Mouse (Mus musculus): ENCODE measurements around the gene Aqp3. TPM values are rescaled to one million over a fixed set of nuclear protein-coding genes. Genes with fewer than 3 reads are reported as not detected.

Gene Aqp3
- polyA plus RNA-seq, 1 experiment from 2014 or later, result 0.24 TPM

DNA sequence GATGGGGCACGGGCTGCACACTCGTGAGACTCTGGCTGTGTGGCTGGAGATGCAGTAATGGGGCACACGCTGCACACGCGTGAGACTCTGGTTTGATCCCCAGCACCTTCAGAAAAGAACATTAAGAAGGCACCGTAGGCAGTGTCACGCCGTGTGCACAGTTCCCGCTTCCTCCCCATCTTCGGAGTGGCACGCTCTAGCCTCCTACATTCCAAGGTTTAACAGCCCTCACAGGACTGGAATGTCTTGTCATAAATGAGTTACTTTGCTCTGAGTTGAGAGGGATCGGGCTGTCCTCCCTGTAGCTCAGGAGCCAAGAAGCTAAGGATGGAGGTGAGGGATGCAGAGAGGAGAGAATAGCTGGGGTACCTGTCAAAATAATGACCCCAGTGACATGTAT, 55.1 kb downstream of the Aqp3 start:
- H3K27me3 ChIP-seq (ENCODE audit: insufficient read depth, low read length), result no peaks in the 10 kb centered on the region
- no peak for TF ChIP-seq CTCF (IDR thresholded peaks at IDR 0.05; ENCODE audit: low read depth)
- no peaks in the 10 kb centered on the region for H3K4me1 ChIP-seq (ENCODE audit: insufficient read depth)
- no peak overlapping the region for H3K27ac ChIP-seq (ENCODE audit: low read depth)
- no peak overlapping the region for H3K4me3 ChIP-seq (ENCODE audit: low read depth, low read length)
- H3K9me3 ChIP-seq (ENCODE audit: low read depth, low read length), result no peaks in the 10 kb centered on the region
- no peak for ATAC-seq (ENCODE audit: insufficient read depth)
- no peak overlapping the region for H3K9ac ChIP-seq
- no peak overlapping the region for H3K4me2 ChIP-seq
- DNase-seq, result no peak
- no peaks in the 10 kb centered on the region for H3K36me3 ChIP-seq (ENCODE audit: insufficient read depth)
- 63% methylated on average over 12 of the region's 12 CpGs for WGBS

Other genes with a start within 250 kb of the Aqp3 start
- 64.4 and 66.5 TPM in 2 replicates for gene B4galt1, start 244.2 kb downstream of the Aqp3 start, polyA plus RNA-seq (2014; fragmentation: Nextera tagmentation; extraction: Ambion mirVana)
- gene Spink4, start 178.1 kb downstream of the Aqp3 start, polyA plus RNA-seq (2014; fragmentation: Nextera tagmentation; extraction: Ambion mirVana), result 0.58 TPM in 1 of 2 replicates, not detected in the other
- gene Bag1, start 149.9 kb downstream of the Aqp3 start, polyA plus RNA-seq (2014; fragmentation: Nextera tagmentation; extraction: Ambion mirVana), result 210 and 228 TPM in 2 replicates
- gene Chmp5, start 149.8 kb downstream of the Aqp3 start, polyA plus RNA-seq (2014; fragmentation: Nextera tagmentation; extraction: Ambion mirVana), result 90.7 and 97.6 TPM in 2 replicates
- gene Nfx1, start 127.3 kb downstream of the Aqp3 start, polyA plus RNA-seq (2014; fragmentation: Nextera tagmentation; extraction: Ambion mirVana), result 95.7 and 96.9 TPM in 2 replicates
- gene Aqp7, start 50.0 kb downstream of the Aqp3 start, polyA plus RNA-seq (2014; fragmentation: Nextera tagmentation; extraction: Ambion mirVana), result not detected in 2 replicates
- 27.2 and 32.4 TPM in 2 replicates for gene Nol6, start 26.3 kb upstream of the Aqp3 start, polyA plus RNA-seq (2014; fragmentation: Nextera tagmentation; extraction: Ambion mirVana)
- 89.5 and 92.5 TPM in 2 replicates for gene Ube2r2, start 37.6 kb upstream of the Aqp3 start, polyA plus RNA-seq (2014; fragmentation: Nextera tagmentation; extraction: Ambion mirVana)
- 60.8 and 72.0 TPM in 2 replicates for gene Ubap2, start 177.0 kb upstream of the Aqp3 start, polyA plus RNA-seq (2014; fragmentation: Nextera tagmentation; extraction: Ambion mirVana)
- 47.1 and 53.5 TPM in 2 replicates for gene Dcaf12, start 216.7 kb upstream of the Aqp3 start, polyA plus RNA-seq (2014; fragmentation: Nextera tagmentation; extraction: Ambion mirVana)

All from lung, embryonic 14.5 days (tissue).